Mouse (Mus musculus) erythroblast, embryonic 14.5 days (primary cell): ENCODE measurements around the gene Emx2.

Experiments used
- GATA1 ChIP-seq: IDR thresholded peaks from 2 replicates; pipeline ENCODE4 v1.6.1; 2012; ENCODE audit warnings: low read length, inconsistent platforms, mixed read lengths
- TAL1 ChIP-seq: IDR thresholded peaks from 3 replicates; pipeline ENCODE4 v1.6.1; 2012; ENCODE audit warnings: low read length, inconsistent platforms, mixed read lengths

DNA sequence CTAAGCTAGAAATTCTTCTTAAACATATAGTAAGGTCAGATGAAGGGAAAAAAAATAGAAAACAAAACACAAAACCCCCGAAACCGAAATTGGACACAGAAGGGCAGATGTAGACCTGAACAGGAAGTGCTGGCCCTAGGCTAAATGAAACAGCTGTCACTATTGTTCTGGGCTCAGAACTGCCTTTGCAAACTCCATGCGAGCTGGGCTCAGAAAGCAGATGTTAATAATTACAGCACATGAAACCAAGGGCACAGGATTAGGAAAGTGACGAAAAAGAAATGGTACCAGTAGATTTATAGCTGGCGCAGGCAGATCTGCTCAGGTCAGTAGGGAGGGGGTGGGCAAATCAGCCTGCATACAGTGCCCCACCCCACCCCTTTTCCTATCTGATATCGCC is 34.5 kb upstream of the Emx2 start:
- TF ChIP-seq TAL1 (no peak), GATA1 (no peak)
